Mouse (Mus musculus): ENCODE measurements at regions not wholly inside any gene's neighbourhood (a gene's known extent, or its start where the extent isn't known, plus 50 kb on each side); places are given as distances from the start of the nearest gene placed in this dataset.

DNA sequence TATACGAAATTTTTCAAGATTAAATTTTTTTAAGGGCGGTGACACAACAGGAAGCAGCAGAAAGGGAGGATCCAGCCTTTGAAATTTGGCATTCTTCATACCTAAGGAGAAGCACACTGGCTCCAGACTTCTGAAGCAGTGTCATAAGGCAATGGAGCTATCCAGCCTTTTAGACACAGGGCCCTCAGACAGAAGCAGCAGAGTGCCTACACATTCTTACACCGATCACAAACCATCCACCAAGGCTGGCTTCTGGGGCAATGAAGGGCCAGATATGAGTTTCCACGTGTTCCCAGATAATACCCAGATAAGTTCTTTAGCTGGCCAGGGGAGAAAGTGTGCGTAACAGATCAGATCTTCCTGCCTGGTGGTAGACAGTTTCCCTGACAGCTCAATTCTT lies 205.5 kb upstream of the Hes1 start:
- intact Hi-C loops (cut with DNase I): no loop called here

GRCm38 (mm10) chr16:29860306-29860705 lies 203.9 kb upstream of the Hes1 start:
- intact Hi-C loops (cut with DNase I): no loop called here

DNA sequence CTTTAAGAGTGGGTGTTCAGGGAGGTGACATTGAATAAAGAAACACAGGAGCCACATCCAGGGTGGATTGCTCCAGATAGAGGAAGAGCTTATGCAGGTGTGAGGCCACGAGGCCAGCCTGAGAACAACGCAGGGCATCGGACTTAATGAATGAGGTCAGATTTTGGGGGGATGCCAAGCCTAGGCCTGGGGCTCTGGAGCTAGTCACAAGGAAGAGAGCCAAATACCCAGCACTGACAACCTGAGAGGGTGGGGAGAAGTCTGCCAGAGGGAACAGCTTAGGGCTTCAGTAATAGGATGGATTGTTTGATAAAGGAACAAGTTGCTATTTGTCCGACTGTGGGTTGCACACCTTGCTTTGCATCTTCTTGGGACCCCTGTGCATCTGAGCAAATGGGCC lies 203.1 kb upstream of the Hes1 start:
- intact Hi-C loops (cut with DNase I): no loop called here

DNA sequence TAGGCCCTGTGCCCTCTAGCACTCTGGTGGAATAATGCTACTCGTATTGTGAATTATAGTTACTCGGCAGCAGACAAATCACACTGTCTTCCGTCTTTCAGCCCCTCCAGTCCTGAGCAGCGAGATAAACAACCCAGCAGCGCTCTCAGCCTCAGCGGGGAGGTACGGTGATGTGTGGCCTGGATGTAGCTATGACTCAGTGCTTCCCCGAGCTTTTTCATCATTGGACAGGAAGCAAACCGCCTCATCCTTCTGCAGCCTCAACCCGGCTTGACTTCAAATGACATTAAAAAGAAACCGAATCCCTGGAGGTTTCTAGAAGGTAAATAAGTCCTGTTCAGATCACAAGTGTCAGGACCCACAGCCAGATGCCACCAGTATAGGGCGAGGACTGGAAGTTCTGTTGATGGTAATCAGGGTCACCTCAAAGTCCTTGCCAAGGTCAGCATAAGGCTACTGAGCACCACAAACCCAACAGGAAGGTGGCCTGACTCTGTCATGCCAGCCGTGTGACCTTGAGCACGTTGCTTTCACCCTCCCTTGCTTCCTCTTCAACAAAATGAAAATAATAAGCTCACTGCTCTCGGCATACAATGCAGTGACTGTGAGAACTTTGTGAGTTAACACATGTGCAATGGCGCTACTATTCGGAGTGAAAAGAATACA lies 199.0 kb upstream of the Hes1 start:
- intact Hi-C loops (cut with DNase I): no loop called here

GRCm38 (mm10) chr16:29871395-29871794 lies 192.8 kb upstream of the Hes1 start:
- intact Hi-C loops (cut with DNase I): no loop called here

DNA sequence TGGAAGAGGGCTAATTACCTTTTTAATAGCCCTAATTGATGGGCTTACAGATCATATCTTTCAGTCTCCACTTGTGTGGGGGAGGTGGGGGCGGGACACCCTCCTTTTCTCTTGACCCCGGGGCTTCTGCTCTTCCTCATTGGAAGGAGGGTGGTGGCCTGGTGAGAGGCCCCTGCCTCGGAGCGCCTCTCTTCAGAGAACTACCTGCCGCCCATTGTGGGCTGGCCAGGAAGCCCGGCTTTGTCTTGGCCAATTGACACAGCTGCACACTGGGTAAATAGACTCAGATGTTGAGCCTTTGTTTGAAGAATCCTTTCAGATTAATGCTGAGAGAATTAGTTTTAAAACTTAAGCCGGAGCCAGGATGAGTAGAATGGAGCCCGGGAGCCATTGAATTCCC lies 188.0 kb upstream of the Hes1 start:
- intact Hi-C loops (cut with DNase I): no loop called here

GRCm38 (mm10) chr16:29877372-29878123 lies 186.6 kb upstream of the Hes1 start:
- intact Hi-C loops (cut with DNase I): no loop called here

- intact Hi-C loops (cut with DNase I): no loop called here
These were observed 184.5 kb upstream of the Hes1 start for GRCm38 (mm10) chr16:29879665-29880064.

GRCm38 (mm10) chr16:29881497-29881896 lies 182.7 kb upstream of the Hes1 start:
- intact Hi-C loops (cut with DNase I): no loop called here

- intact Hi-C loops (cut with DNase I): no loop called here
These were observed 181.8 kb upstream of the Hes1 start for GRCm38 (mm10) chr16:29882226-29882972.

DNA sequence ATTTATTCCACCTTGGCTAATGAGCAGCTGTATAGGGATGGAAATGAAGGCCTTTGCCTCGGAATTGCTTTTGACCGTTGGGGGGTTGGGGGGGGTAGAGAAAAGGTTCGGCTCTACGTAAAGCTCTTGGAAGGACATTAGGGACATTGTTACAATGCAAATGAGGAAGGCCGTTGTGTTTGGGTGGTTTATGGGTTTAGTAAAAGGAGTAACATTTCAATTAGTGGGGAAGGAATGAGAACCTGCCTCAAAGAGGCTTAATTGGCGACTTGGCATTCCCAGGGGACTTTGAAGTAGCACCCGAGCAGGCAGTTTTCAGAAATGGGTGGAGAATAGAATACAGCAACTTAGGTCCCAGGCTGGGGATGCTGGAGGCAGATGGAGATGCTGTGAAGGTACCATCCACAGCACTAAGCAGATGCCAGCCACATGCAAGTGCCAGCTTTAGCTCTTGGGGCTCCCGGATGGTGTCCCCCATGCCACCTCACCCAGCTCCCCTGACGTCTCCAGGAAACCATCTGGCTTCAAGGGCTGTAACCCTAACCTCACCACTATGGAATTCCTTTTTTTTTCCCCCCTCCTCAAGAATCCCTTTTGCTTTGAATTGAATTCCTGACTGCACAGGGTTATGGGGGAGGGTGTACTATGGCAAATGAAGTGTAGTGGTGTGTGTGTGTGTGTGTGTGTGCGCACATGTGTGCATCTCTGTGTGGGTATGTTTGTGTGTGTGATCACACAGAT lies 180.8 kb upstream of the Hes1 start:
- intact Hi-C loops (cut with DNase I): no loop called here

DNA sequence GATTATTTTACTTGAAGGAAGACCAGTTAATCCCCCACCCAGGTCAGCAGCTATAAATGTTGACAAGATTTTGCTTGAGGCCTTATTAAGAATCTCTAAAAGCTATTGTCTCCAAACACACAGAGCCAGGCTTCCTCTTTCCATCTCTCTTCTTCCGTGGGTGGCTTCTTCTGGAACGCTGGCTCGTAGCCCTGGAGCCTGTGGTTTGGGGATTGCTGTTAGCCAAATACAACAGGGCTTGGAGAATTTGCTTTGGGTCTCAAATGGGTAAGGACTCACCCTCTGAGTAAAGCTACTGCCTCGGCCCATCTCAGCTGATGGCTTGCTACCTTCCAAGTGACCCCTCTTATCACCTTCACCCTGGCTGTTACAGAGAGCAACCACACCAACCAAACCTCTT lies 179.3 kb upstream of the Hes1 start:
- intact Hi-C loops (cut with DNase I): no loop called here

DNA sequence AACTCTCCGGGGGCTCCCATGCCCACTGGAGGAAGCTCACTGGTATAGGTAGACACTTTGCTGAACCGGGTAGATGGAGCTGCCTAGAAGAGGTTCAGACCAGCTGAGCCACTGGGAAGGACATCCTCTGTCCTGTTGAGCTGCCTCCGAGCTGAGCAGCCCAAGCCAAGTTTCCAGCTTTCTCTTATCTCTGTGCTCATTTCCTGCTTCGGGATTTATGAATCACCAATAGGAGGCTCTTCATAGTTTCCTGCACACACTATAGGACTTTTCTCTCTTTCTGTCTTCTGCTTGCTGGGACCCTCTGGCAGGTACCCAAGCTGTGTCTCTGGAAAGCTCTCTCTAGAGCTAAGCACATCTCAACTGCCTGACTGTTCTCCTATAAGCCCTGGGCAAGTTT lies 177.4 kb upstream of the Hes1 start:
- intact Hi-C loops (cut with DNase I): no loop called here

- intact Hi-C loops (cut with DNase I): no loop called here
These were observed 174.8 kb upstream of the Hes1 start for GRCm38 (mm10) chr16:29889346-29889745.

- intact Hi-C loops (cut with DNase I): no loop called here
These were observed 172.7 kb upstream of the Hes1 start for GRCm38 (mm10) chr16:29891472-29891871.

DNA sequence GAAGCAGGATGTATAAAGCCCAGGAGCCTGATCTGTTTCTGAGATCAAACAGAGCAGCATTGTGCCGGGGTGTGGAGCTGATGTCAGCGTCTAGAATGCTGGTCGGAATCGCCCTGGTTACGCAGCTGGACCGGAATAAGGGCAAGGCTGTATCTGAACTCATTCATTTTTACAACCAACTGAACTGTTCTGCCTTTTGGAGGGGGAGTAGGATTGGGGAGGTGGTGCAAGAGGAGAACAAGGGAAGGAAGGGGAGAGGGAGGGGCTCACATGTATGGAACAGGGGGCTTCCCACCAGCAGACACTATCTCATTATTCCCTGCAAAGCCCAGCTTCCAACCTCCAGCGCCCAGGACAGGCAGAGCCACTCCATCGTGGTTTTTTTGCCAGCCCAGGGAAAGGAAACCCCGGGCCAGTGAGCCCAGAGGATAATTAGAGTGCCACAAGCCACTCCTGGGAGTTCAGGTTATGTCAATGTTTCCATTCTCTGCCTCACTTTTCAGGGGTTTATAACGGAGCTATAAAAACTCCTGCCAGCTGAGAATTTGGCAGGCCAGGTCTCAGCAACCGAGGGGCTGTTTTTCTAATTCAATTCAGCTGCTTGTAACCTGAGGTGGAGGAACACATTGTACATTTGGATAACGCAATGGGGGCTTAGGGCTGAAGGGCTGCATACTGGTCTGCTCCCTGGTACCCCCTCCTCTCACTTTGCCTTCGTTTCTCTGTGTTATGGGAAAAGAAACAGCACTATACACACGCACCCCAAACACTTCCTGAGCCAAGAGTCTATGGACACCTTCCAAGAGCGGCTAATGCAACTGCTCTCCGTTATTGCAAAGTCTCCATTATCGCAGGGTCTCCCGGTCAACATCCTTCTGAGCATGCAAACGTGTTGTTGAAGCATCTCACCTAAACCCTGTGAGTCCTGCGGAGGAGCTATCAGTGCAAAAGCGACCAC lies 170.0 kb upstream of the Hes1 start:
- intact Hi-C loops (cut with DNase I): no loop called here

GRCm38 (mm10) chr16:29896393-29896792 lies 167.8 kb upstream of the Hes1 start:
- intact Hi-C loops (cut with DNase I): no loop called here

DNA sequence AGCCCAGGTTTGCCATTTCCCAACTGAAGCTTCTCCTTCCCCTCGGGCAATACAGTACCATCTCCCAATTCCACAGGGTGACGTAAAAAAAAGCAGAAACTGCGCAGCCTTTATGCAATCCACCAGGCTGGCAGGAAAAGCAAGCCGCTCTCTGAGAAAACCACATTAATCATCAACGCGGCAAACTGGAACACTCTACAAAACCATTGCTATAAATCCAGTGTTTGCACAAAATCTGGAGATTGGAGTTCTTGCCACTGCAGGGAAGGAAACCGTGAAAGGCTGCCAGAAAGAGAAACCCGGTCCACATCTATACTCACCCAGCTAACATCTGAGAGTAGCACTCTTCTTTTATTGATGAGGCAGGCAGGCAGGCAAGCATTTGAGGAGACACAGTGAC lies 160.7 kb upstream of the Hes1 start:
- intact Hi-C loops (cut with DNase I): no loop called here

GRCm38 (mm10) chr16:29904183-29904775 lies 159.9 kb upstream of the Hes1 start:
- intact Hi-C loops (cut with DNase I): no loop called here

GRCm38 (mm10) chr16:29907331-29907730 lies 156.9 kb upstream of the Hes1 start:
- intact Hi-C loops (cut with DNase I): no loop called here

Data from adrenal gland (tissue).